Mouse (Mus musculus) spleen, adult 2 months (tissue): ENCODE results near the gene Aars2.

ENCODE experiments used
- CTCF ChIP-seq: fragments of 200-500 bp; IDR thresholded peaks from 2 replicates; pipeline ENCODE4 v1.5.1; 2011; ENCODE audit warnings: mild to moderate bottlenecking, inconsistent platforms; ENCODE audit not compliant: insufficient read depth, insufficient read length, insufficient replicate concordance; ENCODE audit errors: extremely low read depth
- POLR2A ChIP-seq: fragments of 200-500 bp; IDR thresholded peaks from 2 replicates; pipeline ENCODE4 v1.6.1; 2011; ENCODE audit warnings: low read depth, low read length, inconsistent platforms

GRCm38 (mm10) chr17:45550253-45550652, 43.6 kb downstream of the Aars2 start:
- TF ChIP-seq CTCF: no peak
- TF ChIP-seq POLR2A: no peak
